Mouse (Mus musculus): ENCODE measurements at regions not wholly inside any gene's neighbourhood (a gene's known extent, or its start where the extent isn't known, plus 50 kb on each side); places are given as distances from the start of the nearest gene placed in this dataset.

GRCm38 (mm10) chr7:72362690-72363089 is 56.3 kb upstream of the Mctp2 start:
- DNase-seq: peak; percentile 11

DNA sequence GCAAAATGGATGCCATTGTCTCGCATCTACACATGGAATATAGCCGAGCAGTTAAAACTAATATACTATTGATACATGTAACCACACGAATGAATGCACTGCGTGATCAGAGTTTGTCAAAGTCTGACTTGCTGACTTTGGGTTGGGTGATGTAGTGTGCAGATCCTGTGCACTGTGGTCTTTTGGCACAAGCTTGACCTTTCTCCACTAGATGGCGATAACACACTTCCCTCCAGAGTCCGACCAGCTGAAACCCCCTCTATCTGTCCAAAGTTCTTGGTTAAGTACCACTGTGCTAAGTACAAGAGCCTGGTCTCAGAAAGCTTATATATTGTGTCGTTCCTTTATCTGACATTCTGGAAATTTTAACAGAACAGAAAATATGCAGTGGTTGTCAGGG is 84.9 kb upstream of the Mctp2 start:
- DNase-seq: peak; percentile 8

- DNase-seq: peak; percentile 76
These were observed 93.6 kb upstream of the Mctp2 start for GRCm38 (mm10) chr7:72400056-72400455.

- DNase-seq: no peak
These were observed 99.7 kb upstream of the Mctp2 start for GRCm38 (mm10) chr7:72406131-72406530.

GRCm38 (mm10) chr7:72408409-72408986 is 102.1 kb upstream of the Mctp2 start:
- DNase-seq: no peak

DNA sequence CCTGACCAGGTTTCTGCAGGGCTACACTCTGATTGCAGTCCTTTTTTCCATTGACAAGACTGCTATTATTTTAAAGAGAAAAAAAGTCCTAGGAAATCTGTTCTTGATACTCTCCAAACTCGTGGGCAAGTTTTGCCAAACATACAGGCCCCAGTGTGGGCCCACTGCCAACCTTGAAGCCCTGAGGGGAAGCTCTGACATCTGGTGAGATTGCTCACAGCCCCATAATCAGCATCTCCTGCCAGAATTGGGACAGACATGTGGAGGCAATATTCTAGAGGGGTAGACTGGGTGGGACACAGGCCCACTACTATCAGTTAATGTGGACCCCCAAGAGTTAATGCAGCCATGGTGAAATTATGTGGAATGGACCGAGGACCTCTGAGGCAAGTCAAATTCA is 132.1 kb upstream of the Mctp2 start:
- peak; percentile 1 for DNase-seq

GRCm38 (mm10) chr7:72442001-72442400 is 135.6 kb upstream of the Mctp2 start:
- no peak for DNase-seq

GRCm38 (mm10) chr7:72444016-72444415 is 137.6 kb upstream of the Mctp2 start:
- DNase-seq: no peak

DNA sequence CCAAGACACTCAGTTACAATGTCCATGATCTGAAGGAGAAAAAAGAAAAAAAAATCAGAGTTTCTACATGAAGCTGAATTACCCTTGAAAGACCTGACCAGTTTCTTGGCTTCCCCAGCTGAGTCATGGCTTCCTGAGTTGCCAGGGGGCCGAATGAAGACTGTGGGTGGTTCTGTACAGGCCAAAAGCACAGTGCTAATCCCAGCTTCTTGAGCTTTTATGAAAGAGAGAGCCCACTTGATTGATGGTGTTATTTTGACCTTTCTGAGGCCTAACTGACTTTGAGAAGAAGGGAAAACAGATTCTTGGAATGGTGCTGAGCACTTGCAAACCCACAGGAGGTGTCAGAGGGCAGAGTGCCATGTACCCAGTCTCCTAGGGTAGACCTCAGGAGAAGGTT is 138.4 kb upstream of the Mctp2 start:
- DNase-seq: no peak

GRCm38 (mm10) chr7:72446911-72447310 is 140.5 kb upstream of the Mctp2 start:
- no peak for DNase-seq

- DNase-seq: no peak
These were observed 156.6 kb upstream of the Mctp2 start for GRCm38 (mm10) chr7:72462978-72463377.

DNA sequence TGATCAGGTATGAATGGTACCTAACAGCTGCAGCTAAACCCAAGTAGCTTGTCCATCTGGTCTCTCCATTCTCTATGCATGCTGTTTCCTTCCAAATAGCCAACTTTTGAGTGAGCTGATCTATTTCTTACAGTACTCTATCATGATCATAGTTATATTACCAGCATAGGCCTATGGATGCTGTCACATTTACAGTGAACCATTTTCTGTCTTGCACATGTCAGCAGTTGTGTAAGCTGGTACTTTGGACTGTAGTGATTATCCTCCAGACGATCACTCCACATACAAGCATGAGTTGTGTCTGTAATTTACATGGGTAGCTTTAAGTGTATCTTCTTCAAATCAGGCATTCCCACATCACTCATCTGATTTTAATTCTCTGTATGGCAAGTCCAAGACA is 158.2 kb upstream of the Mctp2 start:
- DNase-seq: no peak

- DNase-seq: no peak
These were observed 163.3 kb upstream of the Mctp2 start for GRCm38 (mm10) chr7:72469691-72470090.

DNA sequence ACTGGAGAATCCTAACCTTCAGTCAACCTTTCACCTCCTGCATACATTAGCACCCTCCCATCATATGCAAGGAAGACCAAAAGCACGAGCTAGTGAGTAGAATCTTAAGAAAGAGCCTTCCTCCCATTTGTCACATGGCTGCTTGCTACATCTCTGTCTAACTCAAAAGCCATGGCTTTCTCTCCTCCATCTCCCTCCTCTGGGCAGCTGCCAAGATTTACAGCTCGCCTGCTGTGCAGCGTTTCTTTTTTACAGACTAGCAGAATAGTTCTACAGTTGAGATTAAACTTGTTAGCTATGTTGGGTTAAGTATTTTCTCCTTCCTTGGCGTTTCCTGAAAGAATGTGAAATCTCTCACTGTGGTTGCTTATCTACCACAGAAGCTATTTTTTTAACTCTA is 168.3 kb upstream of the Mctp2 start:
- DNase-seq: no peak

DNA sequence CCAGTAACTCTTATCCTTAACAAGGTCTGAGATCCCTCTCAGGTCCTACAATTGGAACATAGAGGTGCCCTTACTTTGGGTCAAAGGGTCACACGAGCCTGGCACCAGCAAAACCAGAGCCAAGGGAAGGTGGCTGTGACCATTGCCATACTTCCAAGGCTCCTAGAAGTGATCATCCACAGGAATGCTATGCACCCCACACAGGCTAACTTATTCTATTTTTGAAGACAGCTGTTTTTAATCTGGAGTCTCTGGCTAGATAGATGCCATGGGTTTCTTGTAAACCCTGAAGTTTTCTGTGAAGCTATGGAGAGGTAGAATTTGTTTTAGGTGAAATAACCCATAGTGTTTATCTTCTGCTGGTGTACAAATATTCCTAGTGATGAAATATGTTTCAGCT is 172.5 kb upstream of the Mctp2 start:
- no peak for DNase-seq

GRCm38 (mm10) chr7:72481275-72481674 is 174.9 kb upstream of the Mctp2 start:
- no peak for DNase-seq

- no peak for DNase-seq
These were observed 183.8 kb upstream of the Mctp2 start for GRCm38 (mm10) chr7:72490161-72490560.

DNA sequence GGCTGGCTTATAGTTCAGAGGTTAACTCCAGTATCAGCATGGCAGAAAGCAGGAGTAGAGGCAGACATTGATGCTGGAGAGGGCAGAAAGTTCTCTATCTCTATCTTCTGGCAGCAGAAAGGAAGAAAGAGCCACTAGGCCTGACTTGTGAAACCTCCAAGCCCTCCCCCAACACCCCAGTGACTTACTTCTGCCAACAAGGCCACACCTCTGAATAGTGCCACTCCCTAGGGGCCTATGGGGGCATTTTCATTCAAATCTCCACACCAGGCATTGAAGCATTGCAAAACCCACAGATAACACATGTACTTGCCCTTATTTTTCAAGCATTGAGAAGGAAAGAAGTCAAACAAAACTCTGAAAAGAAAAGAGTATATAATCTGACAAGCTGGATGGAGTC is 186.9 kb upstream of the Mctp2 start:
- DNase-seq: no peak

GRCm38 (mm10) chr7:72496933-72497631 is 190.7 kb upstream of the Mctp2 start:
- DNase-seq: no peak

GRCm38 (mm10) chr7:72498562-72499230 is 192.3 kb upstream of the Mctp2 start:
- no peak for DNase-seq

- DNase-seq: no peak
These were observed 193.4 kb upstream of the Mctp2 start for GRCm38 (mm10) chr7:72499788-72500187.

DNA sequence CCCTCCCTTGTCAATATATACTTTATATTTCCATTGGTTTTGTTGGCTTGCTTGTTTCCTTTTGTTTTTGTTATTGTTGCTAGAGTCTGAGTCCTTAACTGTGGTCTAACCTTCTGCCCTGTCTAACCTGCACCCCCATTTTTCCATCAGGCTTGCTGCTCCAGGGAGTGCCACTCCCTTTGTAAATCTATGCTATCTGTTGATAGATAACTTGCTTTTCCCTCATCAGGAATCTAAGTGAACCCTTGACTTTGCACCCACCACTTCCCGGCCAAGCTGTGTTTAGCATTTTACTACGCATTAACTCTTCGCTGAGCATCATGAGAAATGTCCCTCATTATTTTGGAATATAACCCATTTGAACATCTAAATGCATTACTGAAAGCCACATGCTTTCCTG is 193.8 kb upstream of the Mctp2 start:
- DNase-seq: no peak

DNA sequence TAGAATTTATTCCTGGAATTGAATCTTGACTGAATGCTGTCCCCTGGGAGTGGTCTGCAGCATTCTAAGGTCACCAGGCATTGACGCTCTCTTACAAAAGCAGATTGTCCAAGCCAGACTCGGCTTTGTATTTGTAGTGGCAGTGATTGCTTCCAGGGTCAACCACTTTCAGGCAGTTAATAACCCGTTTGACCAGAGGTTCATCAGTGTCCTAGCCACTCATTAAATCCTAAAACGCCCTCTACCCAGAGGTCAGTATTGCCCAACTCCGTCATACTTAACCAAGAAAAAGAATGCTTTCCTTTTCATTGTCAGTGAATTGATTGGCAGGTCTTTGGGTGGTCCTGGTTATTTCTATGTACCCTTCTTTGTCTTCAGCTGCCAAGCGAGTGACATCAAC is 194.6 kb upstream of the Mctp2 start:
- no peak for DNase-seq

DNA sequence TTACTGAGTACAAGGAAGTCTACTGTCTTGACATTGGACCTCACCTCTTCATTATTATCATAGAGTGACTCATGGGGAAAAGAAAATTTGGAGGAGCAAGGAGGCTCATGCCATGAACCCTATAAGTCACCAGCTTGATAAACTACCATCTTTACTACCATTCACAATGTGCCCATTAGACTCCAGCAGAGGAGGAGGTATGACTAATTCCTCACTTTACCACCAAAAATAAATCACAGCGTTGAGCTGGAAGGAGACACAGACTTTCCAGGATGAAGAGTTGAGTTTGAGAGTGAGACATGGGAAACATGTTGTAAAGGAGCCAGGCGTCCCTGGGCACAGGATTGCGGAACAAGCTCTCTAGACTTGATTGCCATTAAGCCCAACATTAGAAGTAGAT is 195.0 kb upstream of the Mctp2 start:
- DNase-seq: no peak

- DNase-seq: no peak
These were observed 197.3 kb upstream of the Mctp2 start for GRCm38 (mm10) chr7:72503756-72504155.
